Mouse (Mus musculus) heart, embryonic 13.5 days (tissue): Measurements from ENCODE around the gene Rev1. TPM values are rescaled to one million over a fixed set of nuclear protein-coding genes. Genes with fewer than 3 reads are reported as not detected.

Experiments used
- ATAC-seq: fragments of 200-750 bp; cut with Nextera tagmentation; 2 replicates; pipeline ENCODE4 v1.8.0; 2017; ENCODE audit warnings: moderate TSS enrichment; ENCODE audit not compliant: insufficient number of reproducible peaks, low FRiP score, low TSS enrichment; ENCODE audit errors: extremely low read depth
- H3K27ac ChIP-seq: fragments of 300-500 bp; sonication (generic); replicated peaks from 2 replicates; pipeline ENCODE4 v1.5.1; 2015; ENCODE audit warnings: moderate library complexity, mild to moderate bottlenecking, inconsistent platforms
- H3K27me3 ChIP-seq: fragments of 300-500 bp; sonication (generic); replicated peaks from 2 replicates; pipeline ENCODE4 v1.6.1; 2015; ENCODE audit warnings: mild to moderate bottlenecking, inconsistent platforms
- H3K36me3 ChIP-seq: fragments of 300-500 bp; sonication (generic); 2 replicates; pipeline ENCODE4 v1.6.1; 2015; ENCODE audit warnings: mild to moderate bottlenecking, inconsistent platforms
- H3K4me1 ChIP-seq: fragments of 300-500 bp; sonication (generic); 2 replicates; pipeline ENCODE4 v1.6.1; 2015; ENCODE audit warnings: inconsistent platforms
- H3K4me2 ChIP-seq: fragments of 300-500 bp; sonication (generic); 2 replicates; pipeline ENCODE4 v1.6.1; 2015; ENCODE audit warnings: inconsistent platforms, mild to moderate bottlenecking, moderate library complexity
- H3K4me3 ChIP-seq: fragments of 300-500 bp; sonication (generic); 2 replicates; pipeline ENCODE4 v1.5.1; 2015; ENCODE audit warnings: moderate library complexity, mild to moderate bottlenecking, inconsistent platforms
- H3K9ac ChIP-seq: fragments of 300-500 bp; sonication (generic); 2 replicates; pipeline ENCODE4 v1.6.1; 2015; ENCODE audit warnings: inconsistent platforms, mild to moderate bottlenecking, moderate library complexity
- H3K9me3 ChIP-seq: fragments of 300-500 bp; sonication (generic); 2 replicates; pipeline ENCODE4 v1.6.1; 2016; ENCODE audit warnings: inconsistent platforms
- WGBS: fragments of 180-500 bp; shearing (Covaris S2); methylation state at CpG from one replicate; pipeline ENCODE4 v1.1.7; 2015; ENCODE audit warnings: mixed read lengths; 5-methylcytosine and 5-hydroxymethylcytosine counted together
- polyA plus RNA-seq: library from polyadenylated mRNA; unstranded; fragments of >200 nt; fragmentation: Nextera tagmentation; extraction: Ambion mirVana; gene quantifications from 2 replicates; pipeline ENCODE4 v1.2.1, GENCODE M21; 2015

Gene Rev1
- polyA plus RNA-seq, 1 experiment from 2014 or later: 19.6 TPM

DNA sequence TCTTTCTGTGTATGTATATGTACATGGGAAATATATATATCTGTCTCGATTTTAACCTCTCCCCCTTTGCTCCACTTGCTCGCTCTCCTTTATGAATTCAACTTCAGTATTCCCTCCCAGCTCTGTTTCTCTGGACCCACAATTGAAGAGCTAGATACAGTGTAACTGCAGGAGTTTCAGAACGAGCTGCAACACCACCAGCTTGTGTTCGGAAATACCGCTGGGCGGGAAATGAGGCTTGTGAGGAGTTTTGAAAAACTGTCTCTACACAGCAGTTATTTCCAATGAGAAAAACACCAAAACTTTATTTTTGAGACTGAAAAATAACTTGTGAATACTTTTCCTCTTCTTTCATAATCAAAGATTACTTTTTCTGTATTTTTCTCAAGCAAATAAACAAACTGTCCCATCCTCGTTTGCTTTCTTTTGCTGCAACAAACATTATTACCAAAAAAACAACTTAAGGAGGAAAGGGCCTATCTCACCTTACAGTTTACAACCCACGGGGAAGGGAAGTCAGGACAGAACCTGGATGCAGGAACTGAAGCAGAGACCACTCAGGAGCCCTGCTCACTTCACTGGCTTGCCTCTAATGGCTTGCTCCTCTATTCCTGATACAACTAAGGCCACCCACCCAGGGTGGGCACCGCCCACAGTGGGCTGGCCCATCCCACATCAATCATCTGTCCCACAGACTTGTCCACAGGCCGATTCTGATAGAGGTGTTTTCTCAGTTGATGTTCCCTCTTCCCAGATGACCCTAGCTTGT, 1.3 kb upstream of the Rev1 start:
- peak overlapping the region; percentile 95 for H3K4me2 ChIP-seq
- no peaks in the 10 kb centered on the region for H3K27me3 ChIP-seq
- no peaks in the 10 kb centered on the region for H3K9me3 ChIP-seq
- 51% methylated on average over 10 of the region's 10 CpGs for WGBS
- H3K36me3 ChIP-seq: no peaks in the 10 kb centered on the region
- H3K9ac ChIP-seq: peak overlapping the region; percentile 97; the same call in 1 of the 2 replicates
- H3K4me3 ChIP-seq: no peak overlapping the region
- H3K4me1 ChIP-seq: peaks cover 37% of the 10 kb centered on the region
- no peak for ATAC-seq
- H3K27ac ChIP-seq: 0 out of 2 replicates have a peak overlapping the region, but pooled peaks have one; percentile 94

DNA sequence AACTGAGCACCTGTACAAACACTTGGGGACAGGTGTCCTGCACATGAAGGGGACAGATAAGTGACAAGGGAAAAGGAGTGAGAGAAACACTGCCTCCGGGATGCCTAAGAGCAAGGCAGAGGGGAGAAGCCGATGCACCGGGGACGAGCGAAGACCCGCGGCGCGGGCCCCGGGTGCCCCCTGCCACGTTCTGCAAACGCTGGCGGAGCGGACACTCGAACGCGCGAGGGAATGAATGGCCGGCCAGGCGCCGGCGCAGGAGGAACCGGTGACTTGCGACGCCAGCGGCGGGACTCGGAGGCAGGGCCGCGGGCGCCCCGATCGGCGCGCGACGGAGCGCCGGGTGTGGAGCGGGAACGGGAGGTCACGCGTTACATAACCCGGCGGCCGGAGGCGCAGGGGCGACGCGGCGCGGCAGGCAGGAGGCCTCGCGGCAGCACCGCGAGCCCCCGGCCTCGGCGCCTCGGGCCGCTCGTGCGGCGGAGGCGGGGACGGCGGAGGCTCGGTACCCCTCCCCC, 623 bp downstream of the Rev1 start:
- ATAC-seq: peak; percentile 42
- Histone ChIP-seq H3K27me3 (no peaks in the 10 kb centered on the region), H3K4me1 (peaks cover 42% of the 10 kb centered on the region), H3K4me3 (peak overlapping the region; percentile 93), H3K9ac (peak overlapping the region; percentile 97), H3K9me3 (no peaks in the 10 kb centered on the region), H3K4me2 (peak overlapping the region; percentile 95), H3K36me3 (no peaks in the 10 kb centered on the region), H3K27ac (peak overlapping the region; percentile 94)
- whole genome bisulfite sequencing: under 1% methylated on average over 53 of the region's 68 CpGs

DNA sequence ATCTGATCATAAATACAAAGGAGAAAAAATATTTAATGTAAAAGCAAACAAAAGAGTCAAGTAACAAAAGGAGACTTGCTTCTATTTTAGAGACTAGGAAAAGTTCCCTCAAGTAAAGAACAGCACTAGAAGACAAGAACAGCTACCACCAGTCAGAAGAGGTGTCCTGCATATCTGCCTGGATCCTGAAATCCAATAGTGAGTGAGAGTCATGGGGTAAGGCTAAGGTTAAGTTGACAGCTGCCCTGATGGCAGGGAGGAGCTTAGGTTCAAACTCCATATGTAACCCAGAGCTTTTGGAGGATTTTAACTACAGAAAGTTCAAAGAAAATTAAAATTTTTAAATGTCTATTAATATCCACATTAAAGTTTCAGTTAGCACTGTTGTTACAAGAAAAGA, 2.6 kb downstream of the Rev1 start:
- no peak for ATAC-seq
- H3K36me3 ChIP-seq: no peaks in the 10 kb centered on the region
- H3K27ac ChIP-seq: no peak overlapping the region
- H3K4me1 ChIP-seq: peaks cover 47% of the 10 kb centered on the region
- no peaks in the 10 kb centered on the region for H3K27me3 ChIP-seq
- no peak overlapping the region for H3K4me3 ChIP-seq
- H3K9me3 ChIP-seq: no peaks in the 10 kb centered on the region
- no peak overlapping the region for H3K9ac ChIP-seq
- H3K4me2 ChIP-seq: no peak overlapping the region

DNA sequence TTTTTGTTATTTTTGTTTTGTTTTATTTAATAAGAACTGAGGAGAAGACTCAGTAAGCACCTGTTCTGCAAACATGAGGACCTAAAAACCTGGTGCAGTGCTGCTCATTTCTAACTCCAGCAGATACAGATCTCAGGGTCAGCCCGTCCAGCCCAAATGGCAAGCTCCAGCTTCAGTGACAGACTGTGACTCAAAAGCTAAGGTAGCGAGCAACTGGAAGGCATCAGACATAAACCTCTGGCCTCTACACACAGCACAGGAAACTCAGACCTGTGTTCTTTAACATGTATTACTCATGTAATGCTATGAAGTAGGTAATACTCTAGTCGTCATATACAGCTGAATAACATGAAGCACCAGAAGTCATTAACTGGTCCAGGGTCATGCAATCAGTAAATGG, 3.2 kb downstream of the Rev1 start:
- no peaks in the 10 kb centered on the region for H3K27me3 ChIP-seq
- no peaks in the 10 kb centered on the region for H3K36me3 ChIP-seq
- 70% methylated on average over 3 of the region's 3 CpGs for WGBS

DNA sequence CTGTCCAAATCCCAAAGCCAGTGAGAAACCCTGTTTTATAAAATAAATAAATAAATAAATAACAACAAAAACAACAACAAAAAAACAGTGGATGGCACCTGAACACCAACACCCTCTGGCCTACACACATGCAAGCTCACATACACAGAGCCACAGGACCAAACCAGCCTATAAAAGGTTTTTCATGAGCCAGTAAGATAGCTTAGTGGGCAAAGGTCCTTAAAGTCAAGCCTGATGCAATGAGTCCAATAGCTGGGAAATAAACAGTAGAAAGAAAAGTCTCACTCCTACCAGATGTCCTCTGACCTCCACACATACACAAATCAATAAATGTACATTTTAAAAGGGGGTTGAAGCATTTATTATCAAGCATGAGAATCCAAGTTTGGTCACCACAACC, 5.3 kb downstream of the Rev1 start:
- Histone ChIP-seq H3K27ac (no peak overlapping the region), H3K36me3 (no peaks in the 10 kb centered on the region), H3K4me1 (peaks cover 44% of the 10 kb centered on the region), H3K9me3 (no peaks in the 10 kb centered on the region), H3K4me2 (no peak overlapping the region), H3K27me3 (no peaks in the 10 kb centered on the region), H3K4me3 (no peak overlapping the region), H3K9ac (no peak overlapping the region)
- ATAC-seq: no peak

More for the DNA sequence above, 3.2 kb downstream of the Rev1 start:
- Histone ChIP-seq H3K4me1 (peaks cover 52% of the 10 kb centered on the region), H3K9me3 (no peaks in the 10 kb centered on the region), H3K9ac (no peak overlapping the region), H3K27ac (no peak overlapping the region), H3K4me2 (no peak overlapping the region), H3K4me3 (no peak overlapping the region)
- no peak for ATAC-seq

DNA sequence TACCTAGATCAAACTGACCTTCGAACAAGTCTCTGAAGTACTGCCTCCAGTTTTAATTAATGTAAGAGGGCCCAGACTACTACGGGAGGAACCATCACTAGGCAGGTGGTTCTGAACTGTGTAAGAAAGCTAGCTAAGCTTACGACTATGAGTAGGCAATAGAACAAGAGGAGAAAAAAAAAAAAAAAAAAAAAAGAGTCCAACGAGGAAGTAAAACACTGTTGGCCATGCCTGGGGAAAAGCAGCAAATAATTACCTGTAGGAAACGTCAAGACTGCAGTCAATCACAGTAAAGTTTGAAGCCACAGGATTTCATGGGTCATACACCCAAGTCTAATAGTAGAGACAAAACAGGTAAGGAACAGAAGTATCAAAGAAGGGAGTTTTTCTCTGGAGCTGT, 8.7 kb downstream of the Rev1 start:
- no peak overlapping the region for H3K4me3 ChIP-seq
- no peak overlapping the region for H3K9ac ChIP-seq
- H3K4me1 ChIP-seq: peaks cover 26% of the 10 kb centered on the region
- H3K9me3 ChIP-seq: no peaks in the 10 kb centered on the region
- 71% methylated on average over 5 of the region's 5 CpGs for WGBS
- H3K4me2 ChIP-seq: no peak overlapping the region
- no peak overlapping the region for H3K27ac ChIP-seq
- no peaks in the 10 kb centered on the region for H3K27me3 ChIP-seq
- H3K36me3 ChIP-seq: 0 out of 2 replicates have a peak, but pooled peaks cover 2% of the 10 kb centered on the region
- no peak for ATAC-seq

DNA sequence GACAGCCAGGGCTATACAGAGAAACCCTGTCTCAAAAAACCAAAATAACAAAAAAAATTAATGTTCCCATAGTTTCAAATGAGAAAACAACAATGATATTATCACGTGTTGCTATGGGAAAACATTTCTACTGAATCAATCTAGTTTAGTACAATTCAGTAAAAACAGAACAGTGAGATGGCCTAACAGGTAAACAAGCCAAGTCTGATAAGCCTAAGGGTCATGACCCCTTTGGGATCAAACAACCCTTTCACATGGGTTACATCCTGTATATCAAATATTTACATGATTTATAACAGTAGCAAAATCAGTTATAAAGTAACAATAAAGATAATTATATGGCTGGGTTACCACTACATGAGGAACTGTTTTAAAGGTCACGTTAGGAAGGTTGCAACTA, 11.0 kb downstream of the Rev1 start:
- Histone ChIP-seq H3K9ac (no peak overlapping the region), H3K4me3 (no peak overlapping the region), H3K27me3 (no peaks in the 10 kb centered on the region), H3K4me1 (peaks cover 21% of the 10 kb centered on the region), H3K9me3 (no peaks in the 10 kb centered on the region), H3K36me3 (0 out of 2 replicates have a peak, but pooled peaks cover 2% of the 10 kb centered on the region), H3K27ac (no peak overlapping the region), H3K4me2 (no peak overlapping the region)
- WGBS: 93% methylated on average over 2 of the region's 2 CpGs
- ATAC-seq: no peak

DNA sequence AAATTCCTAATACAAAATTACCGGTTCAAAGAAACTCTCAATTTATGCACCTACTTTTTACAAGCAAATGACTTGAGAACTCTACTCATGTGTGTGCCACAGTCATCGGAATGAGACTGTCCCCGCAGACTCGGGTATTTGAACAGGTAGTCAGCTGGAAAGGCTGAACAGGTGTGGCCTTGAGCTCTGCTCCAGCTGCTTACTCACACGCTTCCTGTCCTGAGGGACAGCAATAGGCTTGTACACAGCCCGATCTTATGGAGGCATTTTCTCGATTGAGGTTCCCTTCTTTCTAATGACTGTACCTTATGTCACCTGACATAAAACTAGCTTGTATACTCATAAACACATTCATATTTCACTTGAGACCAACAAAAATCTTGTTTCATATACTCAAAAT, 19.8 kb downstream of the Rev1 start:
- WGBS: 89% methylated on average over 7 of the region's 7 CpGs
- ATAC-seq: no peak
- Histone ChIP-seq H3K9me3 (no peaks in the 10 kb centered on the region), H3K4me2 (no peak overlapping the region), H3K4me3 (no peak overlapping the region), H3K27ac (no peak overlapping the region), H3K36me3 (peaks cover 18% of the 10 kb centered on the region), H3K4me1 (peaks cover 13% of the 10 kb centered on the region), H3K27me3 (no peaks in the 10 kb centered on the region), H3K9ac (no peak overlapping the region)

DNA sequence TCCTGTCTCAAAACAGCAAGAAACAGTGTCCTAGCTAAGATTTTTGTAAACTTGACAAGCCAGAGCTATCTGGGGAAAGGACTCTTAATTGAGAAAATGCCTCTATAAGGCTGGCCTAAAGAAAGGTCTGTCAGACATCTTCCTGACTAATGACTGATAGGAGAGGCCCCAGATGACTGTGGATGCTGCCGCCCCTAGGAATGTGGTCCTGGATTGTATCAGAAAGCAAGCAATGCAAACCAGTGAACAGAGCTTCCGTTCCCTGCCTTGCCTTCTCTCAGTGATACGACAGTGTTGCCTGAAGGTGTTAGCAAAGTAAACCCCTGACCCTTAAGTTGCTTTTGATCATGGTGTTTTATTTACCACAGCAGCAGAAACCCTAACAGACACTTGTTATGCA, 25.8 kb downstream of the Rev1 start:
- Histone ChIP-seq H3K27me3 (no peaks in the 10 kb centered on the region), H3K9ac (no peak overlapping the region), H3K4me2 (peak overlapping the region; percentile 40), H3K27ac (peak overlapping the region; percentile 79), H3K36me3 (peaks cover 43% of the 10 kb centered on the region), H3K4me3 (no peak overlapping the region), H3K4me1 (peaks cover 35% of the 10 kb centered on the region), H3K9me3 (no peaks in the 10 kb centered on the region)
- 8% methylated on average over 3 of the region's 3 CpGs for WGBS
- no peak; the same call in 1 of the 2 replicates for ATAC-seq

DNA sequence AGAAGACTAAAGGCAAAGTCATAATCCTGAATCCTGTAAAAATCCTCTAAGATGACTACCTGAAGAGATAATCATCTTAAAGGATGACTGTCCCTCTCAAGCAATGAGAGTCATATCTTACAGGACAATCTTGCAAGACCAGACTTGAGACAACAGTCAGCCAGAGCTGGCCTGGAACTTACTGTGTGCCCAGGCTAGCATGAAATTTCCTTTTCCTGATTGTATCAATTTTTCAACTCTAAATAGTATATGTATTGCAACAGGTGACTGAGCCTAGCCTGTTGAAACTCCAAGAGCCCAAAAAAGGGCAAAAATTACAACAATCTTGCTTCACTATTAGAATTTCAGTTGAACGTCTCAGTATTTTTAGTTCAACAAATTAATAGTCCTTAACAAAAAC, 26.4 kb downstream of the Rev1 start:
- Histone ChIP-seq H3K36me3 (peaks cover 48% of the 10 kb centered on the region), H3K4me1 (peaks cover 39% of the 10 kb centered on the region), H3K4me3 (no peak overlapping the region), H3K9me3 (no peaks in the 10 kb centered on the region), H3K27me3 (no peaks in the 10 kb centered on the region), H3K4me2 (no peak overlapping the region), H3K27ac (peak overlapping the region; percentile 79), H3K9ac (no peak overlapping the region)
- 56% methylated on average over 1 of the region's 1 CpGs for WGBS
- ATAC-seq: no peak

DNA sequence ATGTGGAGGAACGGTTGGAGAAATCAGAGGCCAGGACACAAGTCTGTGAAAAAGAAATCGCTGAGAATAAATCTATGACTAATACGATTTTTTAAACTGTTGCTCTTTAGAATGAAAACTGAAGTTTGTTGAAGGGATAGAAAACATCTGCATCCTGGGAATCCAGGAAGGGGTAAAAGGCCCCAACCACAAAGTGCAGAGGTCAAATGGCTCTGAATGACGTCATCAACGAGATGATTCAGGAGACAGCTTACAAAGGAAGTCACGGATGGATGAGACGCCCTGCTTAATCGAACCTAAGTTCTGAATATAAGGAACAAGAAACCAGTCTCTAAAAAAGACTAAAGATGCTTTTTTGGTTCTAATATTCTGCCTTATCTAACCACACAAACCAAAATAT, 48.3 kb downstream of the Rev1 start:
- Histone ChIP-seq H3K27me3 (no peaks in the 10 kb centered on the region), H3K9me3 (no peaks in the 10 kb centered on the region), H3K4me2 (no peak overlapping the region), H3K4me1 (no peaks in the 10 kb centered on the region), H3K36me3 (peaks cover 64% of the 10 kb centered on the region), H3K9ac (no peak overlapping the region), H3K27ac (no peak overlapping the region), H3K4me3 (no peak overlapping the region)
- 71% methylated on average over 8 of the region's 8 CpGs for WGBS
- ATAC-seq: no peak

DNA sequence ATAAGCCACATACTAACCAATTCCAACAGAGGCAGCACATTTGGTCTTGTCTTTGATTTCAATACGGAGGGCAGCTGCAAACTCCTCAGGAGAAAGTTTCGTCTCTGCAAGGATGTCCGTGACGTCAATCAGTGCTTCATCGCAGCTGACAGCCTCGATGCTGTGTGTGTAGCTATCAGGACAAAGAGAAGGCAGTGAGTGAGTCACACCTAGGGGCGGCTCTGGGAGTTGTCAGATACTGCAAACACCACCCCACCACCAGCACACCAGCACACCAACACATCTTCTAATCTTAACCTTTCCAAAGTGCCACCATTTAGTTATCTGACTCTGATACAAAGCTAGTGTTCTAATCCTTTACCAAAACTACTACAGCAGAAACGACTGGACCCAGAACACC, 58.3 kb downstream of the Rev1 start:
- WGBS: 34% methylated on average over 8 of the region's 8 CpGs
- no peak for ATAC-seq
- H3K36me3 ChIP-seq: peaks cover 77% of the 10 kb centered on the region

More for the DNA sequence above, 58.3 kb downstream of the Rev1 start:
- H3K4me2 ChIP-seq: no peak overlapping the region
- H3K4me1 ChIP-seq: peaks cover 8% of the 10 kb centered on the region; the same call in 1 of the 2 replicates
- no peak overlapping the region for H3K27ac ChIP-seq
- no peak overlapping the region for H3K4me3 ChIP-seq
- H3K9me3 ChIP-seq: no peaks in the 10 kb centered on the region
- H3K9ac ChIP-seq: no peak overlapping the region
- no peaks in the 10 kb centered on the region for H3K27me3 ChIP-seq
